Mouse (Mus musculus): Measurements from ENCODE around the gene Ppp2r5d.

The Ppp2r5d gene

GRCm38 (mm10) chr17:46704887-46705835 lies at the start of gene Ppp2r5d:
TSS of gene Ppp2r5d (minus strand) at chr17:46705111.
- DNase-seq (ENCODE audit: low spot score): peak; percentile 98

DNA sequence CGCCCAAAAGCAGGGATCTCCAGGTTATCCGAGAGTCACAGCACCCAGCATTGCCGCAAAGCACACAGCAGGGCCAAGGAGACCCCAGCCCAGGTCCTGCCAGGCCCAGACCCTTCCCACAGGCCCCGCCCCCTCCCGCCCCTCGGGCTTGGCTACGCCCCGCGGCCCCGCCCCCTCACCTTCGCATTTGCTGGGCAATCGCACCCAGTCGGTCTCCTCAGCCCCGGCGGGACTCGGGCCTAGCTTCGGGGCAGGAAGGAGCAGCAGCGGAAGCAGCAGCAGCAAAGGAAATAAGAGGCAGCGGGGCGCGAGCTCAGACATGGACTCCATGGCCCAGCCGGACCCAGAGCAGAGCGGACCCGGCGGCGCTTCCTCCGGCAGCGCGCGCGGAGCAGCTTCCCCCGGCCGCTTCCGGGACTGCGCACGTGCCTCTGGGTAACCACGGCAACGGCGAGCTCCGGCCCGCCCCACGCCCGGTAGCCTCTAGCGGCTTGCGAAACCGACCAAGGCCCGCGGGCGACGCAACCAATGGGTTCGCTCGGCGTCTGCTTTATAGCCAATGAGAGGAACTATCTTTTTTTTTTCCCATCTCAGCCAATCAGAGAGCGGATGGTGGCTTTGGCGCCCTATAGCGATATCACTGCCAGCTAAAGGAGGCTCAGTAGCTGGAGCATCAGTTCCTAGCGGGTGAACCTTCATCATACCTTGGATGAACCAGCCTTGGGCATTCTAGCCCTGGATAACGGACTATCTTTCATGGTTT lies 47.1 kb upstream of the Ppp2r5d start, which contains the start of gene Cnpy3:
Gene Cnpy3, minus strand, starts transcription at position 421 of the 763 bp plus-strand sequence.
- peak; percentile 98 for DNase-seq (ENCODE audit: low spot score)

- DNase-seq (ENCODE audit: low spot score): no peak
Measured at GRCm38 (mm10) chr17:46751056-46751793, 46.3 kb upstream of the Ppp2r5d start.

GRCm38 (mm10) chr17:46750580-46750979 lies 45.7 kb upstream of the Ppp2r5d start:
- no peak for DNase-seq (ENCODE audit: low spot score)

DNA sequence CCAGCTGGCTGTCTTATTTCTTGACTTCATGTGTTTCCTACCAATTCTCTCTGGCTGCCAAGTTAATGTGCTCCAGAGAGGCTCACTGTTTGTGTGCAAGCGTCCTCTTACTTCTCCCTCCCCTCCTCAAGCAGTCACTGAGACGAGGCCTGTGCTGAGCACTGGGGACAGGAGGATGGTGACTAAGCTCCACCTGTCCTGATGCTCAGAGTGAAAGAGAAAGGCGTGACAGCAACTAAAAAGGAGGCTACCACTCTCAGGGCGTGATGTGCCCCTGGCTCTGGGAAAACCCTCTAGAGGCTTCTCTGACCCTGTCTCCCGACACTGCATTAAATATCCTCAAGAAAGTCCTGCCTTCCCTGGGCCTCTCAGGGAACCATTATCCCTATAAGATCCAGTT lies 44.4 kb upstream of the Ppp2r5d start:
- DNase-seq (ENCODE audit: low spot score): no peak

DNA sequence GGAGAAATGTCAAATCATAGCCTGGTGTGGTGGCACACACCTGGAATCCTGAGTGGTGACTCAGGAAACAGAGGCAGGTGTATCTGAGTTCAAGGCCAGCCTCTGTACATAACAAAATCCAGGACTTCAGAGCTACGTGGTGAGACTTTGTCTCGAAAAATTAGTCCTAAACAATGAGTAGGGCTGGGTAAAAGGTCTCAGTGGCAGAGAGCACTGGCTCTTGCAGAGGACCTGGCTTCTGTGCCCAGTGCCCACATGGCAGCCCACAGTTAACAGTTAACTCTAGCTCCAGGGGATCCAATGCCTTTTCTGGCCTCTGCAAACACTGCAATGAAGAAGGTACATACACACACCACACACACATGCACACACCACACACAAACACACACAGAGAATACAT lies 42.9 kb upstream of the Ppp2r5d start:
- DNase-seq (ENCODE audit: low spot score): no peak

DNA sequence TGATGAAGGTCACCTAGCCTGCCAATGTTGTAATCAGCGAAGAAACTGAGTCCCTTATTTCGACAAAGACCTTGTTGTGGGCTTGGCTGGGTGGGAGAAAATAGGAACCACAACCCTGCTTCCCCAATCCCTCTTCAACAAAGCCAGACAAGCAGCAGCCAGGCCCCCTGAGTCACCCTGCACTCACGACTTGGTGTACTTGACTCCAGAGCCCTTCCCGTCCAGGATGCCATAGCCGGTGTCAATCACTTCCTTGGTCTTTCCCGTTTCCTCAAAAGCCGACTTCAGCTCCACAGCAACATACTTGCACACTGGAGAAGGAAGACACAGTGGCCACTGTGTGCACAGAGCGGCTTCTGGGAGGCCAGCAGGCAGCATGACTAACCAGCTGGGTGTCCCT lies 42.3 kb upstream of the Ppp2r5d start:
- DNase-seq (ENCODE audit: low spot score): no peak

DNA sequence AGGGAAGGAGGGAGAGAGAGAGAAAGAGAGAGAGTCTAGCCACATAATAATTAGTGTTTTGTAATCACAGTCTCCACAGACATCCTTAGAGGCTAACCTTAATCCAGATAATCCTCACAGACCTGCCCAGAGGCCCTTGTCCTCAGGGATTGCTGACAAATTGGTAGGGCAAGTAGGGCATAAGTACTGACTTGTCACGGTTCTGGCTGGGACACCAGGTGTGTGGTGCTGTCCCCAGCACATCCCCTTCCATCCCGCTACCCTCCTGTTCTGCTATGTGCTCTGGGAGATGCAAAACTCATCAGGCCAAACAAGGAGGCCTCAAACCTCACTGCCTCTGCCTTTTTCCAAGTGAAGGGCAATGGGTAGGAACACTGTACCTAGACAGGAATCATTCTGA lies 40.6 kb upstream of the Ppp2r5d start:
- DNase-seq (ENCODE audit: low spot score): no peak

GRCm38 (mm10) chr17:46742986-46743385 lies 38.1 kb upstream of the Ppp2r5d start:
- no peak for DNase-seq (ENCODE audit: low spot score)

DNA sequence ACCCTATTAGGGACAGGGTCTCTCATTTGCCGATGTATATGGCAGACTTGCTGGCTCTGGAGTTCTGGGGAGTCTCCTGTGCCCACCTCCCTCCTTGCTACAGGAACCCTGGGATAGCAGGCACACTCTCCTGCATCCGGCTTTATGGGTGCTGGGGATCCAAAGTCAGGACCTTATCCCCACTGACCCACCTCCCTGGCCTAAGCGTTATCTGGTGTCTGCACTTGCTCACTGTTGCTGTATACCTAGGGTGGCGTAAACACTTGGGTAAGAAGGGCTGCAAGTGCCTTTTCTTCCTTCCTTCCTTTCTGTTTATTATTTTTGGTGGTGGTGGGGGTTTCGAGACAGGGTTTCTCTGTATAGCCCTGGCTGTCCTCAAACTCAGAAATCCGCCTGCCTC lies 36.4 kb upstream of the Ppp2r5d start:
- no peak for DNase-seq (ENCODE audit: low spot score)

- DNase-seq (ENCODE audit: low spot score): no peak
Measured at GRCm38 (mm10) chr17:46736160-46736559, 31.2 kb upstream of the Ppp2r5d start.

DNA sequence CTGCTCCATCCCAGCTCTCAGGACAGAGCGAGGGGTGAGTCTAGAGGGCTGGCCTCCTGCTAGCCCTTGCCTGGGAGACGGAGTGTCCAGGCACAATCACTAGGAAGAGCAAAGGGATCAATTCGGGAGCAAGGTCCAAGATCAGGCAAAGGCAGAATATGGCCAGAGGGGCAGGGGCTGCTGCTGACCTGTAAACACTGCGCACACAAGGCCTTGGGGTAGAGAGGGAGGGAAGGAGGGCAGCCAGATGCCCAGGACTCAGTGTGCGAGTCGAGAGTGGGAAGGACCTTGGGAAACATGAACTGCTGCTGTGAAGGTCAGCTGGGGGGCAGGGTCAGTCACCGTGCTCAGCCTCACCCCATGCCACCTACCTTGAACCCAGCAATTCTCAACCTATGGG lies 30.4 kb upstream of the Ppp2r5d start:
- peak; percentile 50 for DNase-seq (ENCODE audit: low spot score)

DNA sequence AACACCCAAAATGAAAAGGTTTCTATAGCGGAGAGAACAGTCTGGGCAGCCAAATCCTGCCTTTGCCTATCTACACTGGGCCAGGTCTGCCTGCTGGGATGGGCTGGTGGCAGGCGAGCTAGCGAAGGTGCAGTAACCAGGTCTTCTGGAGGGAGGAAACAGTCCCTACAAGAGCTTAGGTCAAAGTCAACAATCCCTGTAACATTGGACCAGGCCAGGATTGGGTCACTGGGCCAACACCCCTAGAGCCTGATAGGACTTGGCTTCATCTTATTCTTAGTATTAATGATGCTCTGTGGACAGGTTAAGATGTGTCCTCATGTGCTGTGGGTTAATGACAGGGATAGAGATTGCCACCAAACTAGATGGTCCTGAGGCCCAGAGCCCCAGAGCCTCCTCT lies 29.1 kb upstream of the Ppp2r5d start:
- DNase-seq (ENCODE audit: low spot score): no peak

DNA sequence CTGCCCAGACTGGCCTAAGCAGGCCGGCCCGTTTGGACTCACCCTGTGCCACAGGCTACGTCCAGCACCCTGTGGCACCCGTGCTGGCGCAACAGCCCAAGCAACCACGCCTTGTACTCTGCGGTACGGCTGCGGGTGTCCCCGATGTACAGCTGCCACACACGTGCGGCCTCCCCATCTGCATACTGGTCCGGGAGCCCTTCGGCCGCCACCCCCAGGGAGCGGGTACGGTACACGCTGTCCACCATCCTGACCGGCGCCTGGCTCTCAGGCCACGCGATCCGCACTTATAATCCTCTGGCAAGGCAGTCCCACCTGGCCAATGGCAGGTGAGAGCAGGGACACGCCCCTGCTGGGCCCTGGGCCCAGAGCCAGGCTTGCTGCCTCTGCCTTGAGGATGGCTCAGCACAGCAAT lies 24.0 kb upstream of the Ppp2r5d start, which contains the start of gene Gnmt:
Gene Gnmt, minus strand, starts transcription at position 265 of the 415 bp plus-strand sequence.
- no peak for DNase-seq (ENCODE audit: low spot score)

DNA sequence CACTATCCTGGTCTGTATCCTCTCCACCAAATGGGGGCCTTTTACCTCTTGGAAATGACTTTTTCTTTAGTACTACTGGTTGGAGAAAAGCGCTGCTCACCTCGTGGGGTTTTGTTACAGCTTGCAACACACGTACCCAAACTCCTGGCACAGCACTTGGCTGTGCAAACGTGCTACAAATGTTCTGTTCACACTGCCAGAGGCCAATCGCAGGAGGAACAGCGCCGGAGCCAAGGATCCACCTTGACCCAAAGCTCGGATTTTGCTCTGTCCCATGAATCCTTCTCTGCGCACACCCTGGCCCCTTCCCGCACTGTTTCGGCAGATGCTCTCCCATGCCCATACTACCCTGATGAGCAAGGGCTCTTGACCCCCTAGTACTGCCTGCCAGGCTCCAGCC lies 23.6 kb upstream of the Ppp2r5d start:
- DNase-seq (ENCODE audit: low spot score): no peak

- DNase-seq (ENCODE audit: low spot score): no peak
Measured at GRCm38 (mm10) chr17:46728021-46728420, 23.1 kb upstream of the Ppp2r5d start.

- no peak for DNase-seq (ENCODE audit: low spot score)
Measured at GRCm38 (mm10) chr17:46727271-46727670, 22.4 kb upstream of the Ppp2r5d start.

- no peak for DNase-seq (ENCODE audit: low spot score)
Measured at GRCm38 (mm10) chr17:46725731-46726645, 21.1 kb upstream of the Ppp2r5d start.

- DNase-seq (ENCODE audit: low spot score): no peak
Measured at GRCm38 (mm10) chr17:46725273-46725672, 20.4 kb upstream of the Ppp2r5d start.

DNA sequence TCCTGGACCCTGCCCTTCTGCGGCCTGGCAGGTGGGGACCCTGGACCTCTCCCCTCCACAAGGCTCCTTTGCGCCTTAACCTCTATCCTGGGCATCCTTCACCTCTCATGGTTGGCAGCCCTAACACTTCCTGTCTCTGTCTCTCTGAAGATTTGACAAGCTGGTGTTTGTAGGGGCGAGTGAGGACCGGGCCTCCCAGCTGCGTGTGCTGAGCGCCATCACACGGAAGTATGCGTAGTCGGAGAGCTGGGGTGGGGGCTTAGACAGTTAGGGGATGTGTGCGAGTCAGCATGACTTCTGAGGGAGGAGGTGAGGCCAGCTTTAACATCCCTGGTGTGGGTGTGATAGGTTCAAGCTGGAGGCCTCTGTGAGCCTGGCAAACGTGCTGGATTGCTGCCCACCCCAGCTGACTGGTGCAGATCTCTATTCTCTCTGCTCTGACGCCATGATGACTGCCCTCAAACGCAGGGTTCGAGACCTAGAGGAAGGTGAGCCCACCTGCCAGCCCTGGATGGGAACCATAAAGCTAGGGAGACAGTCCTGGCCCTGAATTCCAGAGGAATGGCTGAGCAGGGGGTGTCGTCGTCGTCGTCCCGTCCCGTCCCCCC lies 19.7 kb upstream of the Ppp2r5d start:
- DNase-seq (ENCODE audit: low spot score): no peak

DNA sequence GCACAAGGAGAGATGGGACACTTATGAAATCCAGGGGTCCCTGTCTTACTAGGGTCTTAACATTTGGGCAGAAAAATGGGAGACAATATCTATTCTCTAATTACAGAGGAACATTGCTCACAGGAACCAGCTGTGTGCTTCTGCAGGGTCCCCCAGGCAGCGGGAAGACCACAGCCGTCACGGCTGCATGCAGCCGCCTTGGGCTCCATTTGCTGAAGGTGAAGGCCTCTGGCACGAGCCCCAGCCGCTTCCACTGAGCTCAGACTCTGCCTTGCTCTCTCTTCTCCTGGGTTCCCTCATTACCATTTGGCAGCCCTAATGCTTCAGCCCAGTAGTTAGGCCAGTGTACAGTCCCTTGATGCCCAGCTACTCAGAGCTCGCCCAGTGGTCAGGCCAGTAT lies 16.2 kb upstream of the Ppp2r5d start:
- no peak for DNase-seq (ENCODE audit: low spot score)

All from yolk sac, embryonic 10.5 days (tissue).